Mouse (Mus musculus): ENCODE measurements at regions not wholly inside any gene's neighbourhood (a gene's known extent, or its start where the extent isn't known, plus 50 kb on each side); places are given as distances from the start of the nearest gene placed in this dataset.

DNA sequence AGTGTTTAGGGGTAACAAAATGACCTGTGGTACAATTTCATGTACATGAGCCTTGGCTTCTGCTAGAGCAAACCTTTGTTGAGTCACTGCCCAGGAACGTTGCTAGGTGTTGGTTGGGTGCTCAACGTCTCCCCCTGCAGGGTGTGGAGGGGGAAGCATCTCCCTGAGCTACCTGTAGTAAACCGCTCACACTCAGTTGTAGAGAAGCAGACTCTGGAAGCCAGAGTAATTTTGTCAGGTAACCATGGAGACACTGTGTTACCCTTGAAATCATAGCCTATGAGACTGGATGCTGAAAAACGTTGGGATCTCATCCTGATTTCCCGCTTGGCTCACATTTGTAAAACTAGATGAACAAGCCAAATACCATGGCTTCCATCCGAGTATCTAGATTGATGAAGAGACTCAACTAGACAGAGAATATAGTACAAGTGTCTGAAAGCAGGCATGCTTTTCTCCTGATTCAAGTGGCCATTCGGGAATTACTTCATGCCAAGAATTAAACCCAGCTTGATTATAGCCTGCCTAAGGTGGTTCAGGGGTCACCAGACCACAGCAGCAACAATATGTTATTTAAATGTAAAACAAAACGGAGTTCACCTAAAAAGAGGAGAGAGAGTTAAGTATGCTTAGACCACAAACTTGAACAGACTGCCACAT, 63.7 kb upstream of the Ctla4 start:
- DNase-seq = peak; percentile 31

DNA sequence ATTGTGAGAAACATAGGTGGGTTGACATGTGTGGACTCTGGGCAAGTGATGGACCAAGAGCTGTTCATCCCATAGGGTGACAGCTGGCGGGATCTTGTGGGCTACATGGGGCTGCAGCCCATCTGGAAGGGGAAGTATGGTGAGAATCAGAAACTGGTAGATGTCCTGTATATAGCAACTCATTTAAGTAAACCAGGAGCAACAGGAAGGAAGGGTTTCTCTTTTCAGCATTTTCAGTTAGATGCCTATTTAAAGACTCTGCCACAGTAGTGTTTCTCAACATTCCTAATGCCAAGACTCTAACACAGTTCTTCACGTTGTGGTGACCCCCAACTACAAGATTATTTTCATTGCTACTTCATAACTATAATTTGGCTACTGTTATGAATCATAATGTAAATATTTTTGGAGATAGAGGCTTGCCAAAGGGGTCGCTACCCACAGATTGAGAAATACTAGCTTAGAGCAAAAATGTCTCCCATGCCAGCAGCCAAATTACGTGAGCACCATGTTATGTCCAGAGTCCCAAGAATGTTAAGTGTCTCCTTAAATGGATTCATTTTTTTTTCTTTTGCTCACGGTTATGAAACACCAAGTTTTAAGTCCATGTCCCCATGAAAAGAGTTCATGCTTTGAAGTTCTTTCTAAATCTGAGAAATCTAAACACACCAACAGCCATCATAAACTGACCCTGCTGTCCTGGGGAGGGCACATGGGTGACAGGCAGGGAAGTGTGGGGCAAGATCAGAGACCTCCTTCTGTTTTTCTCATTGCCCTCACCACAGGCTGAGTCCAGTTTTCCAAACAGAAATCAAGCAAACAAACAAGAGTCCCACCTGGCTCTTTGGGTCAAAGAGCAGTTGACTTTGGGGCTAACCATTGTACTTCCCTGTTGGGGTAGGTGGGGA, 62.3 kb upstream of the Ctla4 start:
- DNase-seq = no peak

DNA sequence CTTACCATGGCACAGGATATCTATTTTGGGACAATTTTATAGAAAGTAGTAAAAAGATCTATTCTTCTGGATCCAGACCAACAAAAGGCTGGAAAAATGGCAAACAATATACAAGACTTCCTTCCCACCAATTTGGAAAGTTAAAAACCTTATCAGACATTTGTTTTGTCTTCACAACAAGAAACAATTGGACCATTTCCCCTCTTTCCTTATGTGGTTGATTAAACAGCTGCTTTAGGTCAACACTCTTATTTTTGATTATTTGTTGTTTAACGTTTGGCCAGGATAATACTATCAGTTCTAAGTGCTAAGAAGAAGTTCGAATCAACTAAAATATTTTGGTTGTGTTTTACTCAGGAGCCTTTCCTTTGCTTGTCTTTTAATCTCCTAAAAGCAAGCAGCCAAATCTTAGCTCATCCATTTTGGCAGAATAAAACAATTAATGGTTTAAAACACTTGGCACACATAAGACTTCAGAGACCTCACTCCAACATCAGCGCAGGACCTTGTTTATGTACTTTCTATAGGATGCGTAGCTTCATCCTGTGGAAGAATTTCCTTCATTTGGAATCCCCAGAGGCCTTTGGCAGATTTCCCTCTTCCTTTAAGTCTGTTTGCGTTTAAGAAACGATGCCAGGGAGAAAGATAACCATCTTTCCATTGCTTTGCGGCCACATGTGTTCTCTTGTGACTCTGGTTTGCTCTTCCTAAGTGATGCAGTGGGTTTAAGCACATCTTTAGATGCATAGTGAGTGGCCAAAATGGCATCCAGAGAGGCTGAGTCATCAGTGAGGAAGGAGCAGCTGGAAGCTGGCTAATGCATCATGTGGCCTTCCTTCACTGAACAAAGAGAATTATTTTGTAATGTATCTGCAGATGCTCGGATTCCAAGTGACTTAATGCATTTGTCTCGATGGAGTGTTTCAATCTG, 61.3 kb upstream of the Ctla4 start:
- peak; percentile 53 for DNase-seq

DNA sequence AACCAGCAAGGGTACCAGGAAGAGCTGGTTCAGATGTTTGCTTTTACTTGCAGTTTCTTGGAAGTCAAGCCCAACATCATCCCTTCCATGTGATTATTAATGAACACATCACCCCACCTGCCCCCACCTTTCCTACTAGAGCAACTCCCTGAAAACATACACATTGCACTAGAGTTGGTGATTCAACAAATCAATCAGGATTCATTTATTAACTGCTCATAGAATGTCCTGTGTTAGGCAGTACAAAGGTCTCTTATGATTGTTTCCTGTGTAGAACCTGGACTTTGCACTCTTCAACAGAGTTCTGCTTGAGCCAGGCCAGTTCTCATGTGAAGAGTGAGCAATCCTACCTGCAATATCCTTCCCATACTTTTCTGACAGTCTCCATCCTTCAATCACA, 59.8 kb upstream of the Ctla4 start:
- DNase-seq = no peak

DNA sequence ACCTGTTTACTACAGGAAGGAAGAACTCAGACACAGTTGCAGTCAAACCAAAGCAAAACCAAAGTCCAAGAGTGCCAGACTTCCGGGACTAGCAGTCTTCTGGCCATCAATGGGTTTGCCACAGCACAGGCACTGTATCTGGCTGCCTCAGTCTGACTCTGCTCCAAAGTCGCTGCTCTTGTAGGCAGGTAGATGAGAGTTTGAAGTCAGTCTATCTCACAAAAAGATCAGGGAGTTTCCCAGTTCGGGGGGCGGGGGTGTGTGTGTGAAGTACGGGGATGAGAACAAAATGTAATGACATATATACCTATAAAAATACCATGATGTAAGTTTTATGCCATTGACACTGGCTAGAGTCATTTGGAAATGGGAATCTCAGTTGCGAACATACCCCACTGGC, 58.6 kb upstream of the Ctla4 start:
- DNase-seq = no peak

DNA sequence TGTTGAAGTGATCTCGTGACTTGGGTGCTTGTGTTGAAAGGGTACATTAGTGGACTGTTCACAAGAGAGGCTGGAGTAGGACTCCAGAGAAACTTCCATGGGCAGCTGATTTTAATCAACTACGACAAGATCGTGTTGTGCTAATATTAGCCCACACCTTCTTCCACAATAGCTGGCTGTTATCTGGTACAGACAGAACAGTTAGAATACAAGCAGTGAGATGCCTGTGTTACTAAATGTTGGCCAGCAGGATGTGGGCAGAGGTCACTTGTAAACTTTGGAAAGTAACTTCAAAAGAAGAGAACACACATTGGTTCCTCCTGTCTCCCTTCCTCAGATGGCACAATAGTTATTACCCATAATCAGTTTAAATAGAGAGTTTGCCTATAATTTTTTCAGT, 57.0 kb upstream of the Ctla4 start:
- no peak for DNase-seq

DNA sequence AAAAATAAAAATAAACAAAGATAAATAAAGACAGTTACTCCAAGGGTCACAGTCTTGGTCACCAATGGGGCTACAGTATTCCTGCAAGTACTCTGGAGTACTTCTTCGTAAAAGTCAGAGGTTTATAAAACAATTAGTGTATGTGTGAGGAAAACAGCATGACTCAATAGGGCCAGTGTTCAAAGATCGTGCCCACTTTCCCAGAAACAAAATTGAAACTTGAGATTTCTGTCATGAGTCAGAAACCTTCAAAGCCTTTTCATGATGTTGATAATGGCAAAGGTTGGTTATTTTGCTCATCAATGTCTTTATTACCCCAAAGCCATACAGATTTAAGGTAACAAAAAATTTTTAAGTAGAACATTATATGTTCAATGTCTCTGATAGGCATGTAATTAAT, 53.1 kb upstream of the Ctla4 start:
- no peak for DNase-seq

All from gastrocnemius, postnatal 25 days (tissue).